Mouse (Mus musculus): ENCODE results near the gene Vamp5.

The Vamp5 gene

GRCm38 (mm10) chr6:72346261-72346660 lies 34.0 kb downstream of the Vamp5 start:
- in situ Hi-C loops (cut with MboI, MseI): no loop called here

DNA sequence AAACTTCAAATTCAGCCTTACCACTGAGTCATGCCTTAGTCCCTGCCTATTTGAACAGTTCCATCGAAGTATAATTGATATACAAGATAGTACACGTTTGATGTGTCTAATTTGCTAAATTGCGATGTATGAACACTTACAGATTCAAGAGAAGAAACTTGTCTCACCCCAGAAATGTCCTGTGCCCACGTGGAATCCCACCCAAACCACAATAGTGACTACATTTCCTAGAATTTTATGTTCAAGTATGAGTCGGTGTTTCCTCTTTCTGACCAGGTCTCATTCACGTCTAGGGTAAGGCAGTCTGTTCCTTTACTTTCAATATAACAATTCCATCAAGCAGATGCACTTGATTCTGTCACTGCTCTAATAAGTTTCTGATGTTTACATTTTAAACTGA lies 34.6 kb downstream of the Vamp5 start:
- in situ Hi-C loops (cut with MboI, MseI): no loop called here

DNA sequence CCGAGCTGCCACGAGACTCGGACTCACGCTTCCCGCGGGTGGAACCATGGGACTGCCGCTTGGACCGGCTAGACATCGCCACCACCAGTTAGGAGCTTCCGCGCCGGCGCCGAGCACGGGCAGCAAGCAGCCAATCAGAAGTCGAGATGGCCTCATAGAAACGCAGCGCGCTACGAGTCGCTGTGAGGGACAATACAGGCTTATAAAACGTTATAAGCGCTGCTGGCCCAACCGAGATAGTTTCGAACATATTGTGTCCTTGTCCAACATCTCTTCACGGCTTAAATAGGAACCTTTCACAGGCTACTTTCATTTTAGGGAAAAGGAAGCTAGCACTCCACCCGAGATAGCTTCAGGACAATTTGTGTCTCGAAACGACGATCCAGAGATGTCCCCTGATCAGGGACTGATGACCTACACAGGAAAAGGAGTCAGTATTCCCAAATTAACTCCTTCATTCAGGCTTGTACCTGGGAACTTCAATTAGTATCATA lies 35.1 kb downstream of the Vamp5 start, which contains the start of gene Usp39:
TSS of gene Usp39 (minus strand) at position 111 of the 494 bp plus-strand sequence.
- in situ Hi-C loops (cut with MboI, MseI): no loop called here

GRCm38 (mm10) chr6:72344396-72345073 lies 35.7 kb downstream of the Vamp5 start:
- in situ Hi-C loops (cut with MboI, MseI): no loop called here

DNA sequence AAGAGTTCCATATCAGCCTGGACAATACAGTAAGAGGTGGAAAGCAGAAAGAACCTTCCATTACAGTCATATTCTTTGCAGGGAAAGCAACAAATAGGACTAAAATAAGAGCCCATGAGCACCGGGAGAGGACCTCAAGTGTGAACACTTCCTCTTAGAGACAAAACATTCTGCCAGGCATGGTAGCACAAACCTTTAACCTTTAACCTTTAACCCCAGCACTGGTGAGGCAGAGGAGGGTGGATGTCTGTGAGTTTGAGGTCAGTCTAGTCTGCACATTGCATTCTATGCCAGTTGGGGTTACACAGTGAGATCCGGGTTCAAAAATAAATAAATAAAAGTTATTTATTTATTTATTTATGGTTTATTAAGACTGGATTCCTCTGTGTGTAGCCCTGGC lies 39.8 kb downstream of the Vamp5 start:
- in situ Hi-C loops (cut with MboI, MseI): no loop called here

DNA sequence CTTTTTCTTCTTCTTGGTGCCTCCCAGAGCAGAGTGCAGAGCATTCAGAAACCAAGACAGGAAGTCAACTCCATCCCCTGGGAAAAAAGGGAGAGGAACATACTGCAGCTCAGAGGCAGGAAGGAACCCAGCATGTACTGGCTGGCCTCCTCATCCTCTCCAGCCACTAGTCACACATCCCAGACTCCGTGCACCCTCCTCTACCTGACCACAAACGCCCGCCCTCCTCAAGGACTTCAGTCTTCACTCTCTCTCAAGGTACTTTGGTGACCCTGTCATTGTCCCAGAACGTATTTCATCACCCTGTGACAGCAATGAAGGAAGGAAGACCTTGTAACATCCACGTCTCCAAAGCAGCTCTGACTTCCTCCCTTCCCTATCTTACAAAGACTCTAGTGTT lies 47.2 kb downstream of the Vamp5 start:
- in situ Hi-C loops (cut with MboI, MseI): no loop called here

GRCm38 (mm10) chr6:72330133-72330532 lies 50.1 kb downstream of the Vamp5 start:
- in situ Hi-C loops (cut with MboI, MseI): no loop called here

GRCm38 (mm10) chr6:72329019-72329418 lies 51.2 kb downstream of the Vamp5 start:
- in situ Hi-C loops (cut with MboI, MseI): loop anchor here (10.0 kb wide), 1 partner anchor 734 kb away; no protein-coding TSS in a partner anchor

DNA sequence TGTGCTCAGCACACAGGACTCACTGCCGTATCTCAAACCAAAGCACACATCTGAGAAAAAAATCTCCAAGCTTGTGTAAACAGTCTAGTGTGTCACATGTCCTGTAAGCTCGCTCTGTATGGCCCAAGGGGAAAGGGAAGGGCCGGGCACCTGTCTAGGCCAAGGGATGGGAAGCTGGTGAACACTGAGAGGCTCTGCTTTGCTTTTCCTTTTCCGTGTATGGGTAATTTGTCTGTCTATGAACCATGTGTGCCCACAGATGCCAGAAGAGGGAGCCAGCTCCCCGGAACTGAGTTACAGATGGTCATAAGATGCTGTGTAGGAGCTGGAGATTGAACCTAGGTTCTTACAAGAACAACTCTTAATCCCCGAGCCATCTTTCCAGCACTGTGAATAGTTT lies 54.0 kb downstream of the Vamp5 start:
- in situ Hi-C loops (cut with MboI, MseI): loop anchor here (10.0 kb wide), 1 partner anchor 731 kb away; no protein-coding TSS in a partner anchor

DNA sequence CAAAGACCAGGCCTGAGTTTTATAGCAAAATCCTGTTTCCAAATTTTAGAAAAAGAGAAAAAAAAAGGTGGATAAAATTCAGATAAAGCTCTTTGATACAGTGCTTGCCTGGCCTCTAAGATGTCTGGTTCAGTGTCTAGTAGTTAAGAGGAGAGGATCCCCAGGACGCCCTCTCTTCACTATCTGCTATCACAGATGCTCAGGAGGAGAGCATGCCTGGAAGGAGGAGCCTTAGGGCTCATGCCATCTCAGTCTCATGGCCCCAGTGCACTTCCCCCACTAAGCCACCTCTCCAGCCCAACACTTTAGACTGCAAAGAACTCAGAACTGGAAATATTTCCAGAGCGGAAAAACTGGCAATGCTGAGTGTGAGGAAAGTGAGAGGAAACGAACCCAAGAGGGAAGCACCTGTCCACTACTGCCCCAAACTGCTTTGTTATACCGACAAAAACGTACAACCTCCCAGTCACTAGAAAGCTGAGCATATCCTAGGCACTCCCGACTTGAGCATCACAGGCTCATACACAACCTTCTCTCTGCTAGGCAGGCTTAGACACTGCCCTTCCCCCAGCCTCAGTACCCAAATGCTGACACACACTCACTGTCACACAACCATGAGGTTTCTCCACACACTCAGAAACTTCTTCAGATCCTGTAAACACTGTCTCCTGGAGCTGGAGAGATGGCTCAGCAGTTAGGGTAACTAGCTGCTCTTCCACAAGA lies 56.3 kb downstream of the Vamp5 start:
- in situ Hi-C loops (cut with MboI, MseI): loop anchor here (5.0 to 10.0 kb wide), 2 partner anchors 52 to 729 kb away; no protein-coding TSS in a partner anchor

DNA sequence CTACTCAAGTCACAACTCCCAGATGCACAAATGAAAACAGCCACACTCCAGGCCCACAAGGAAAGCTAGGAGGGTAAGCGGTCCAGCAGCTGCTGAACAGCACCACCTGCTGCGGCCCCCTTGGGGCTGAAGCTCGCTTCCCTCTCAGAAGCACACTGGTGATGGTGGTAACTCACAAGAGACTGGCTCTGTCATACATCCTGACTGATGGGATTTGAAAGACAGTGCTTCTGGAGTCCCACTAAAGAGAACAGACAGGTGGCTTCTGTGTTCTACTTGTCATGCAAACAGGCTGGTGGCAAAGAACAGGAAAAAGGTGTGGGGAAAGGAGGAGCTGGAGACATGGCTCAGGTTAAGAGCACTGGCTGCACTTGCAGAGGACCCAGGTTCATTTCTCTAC lies 57.3 kb downstream of the Vamp5 start:
- in situ Hi-C loops (cut with MboI, MseI): loop anchor here (5.0 to 10.0 kb wide), 2 partner anchors 51 to 728 kb away; no protein-coding TSS in a partner anchor

GRCm38 (mm10) chr6:72319019-72319418 lies 61.2 kb downstream of the Vamp5 start:
- in situ Hi-C loops (cut with MboI, MseI): no loop called here

Measured in T-helper 1 cell (primary cell).